Mouse (Mus musculus) spleen, adult 2 months (tissue): ENCODE results near the gene Sesn2.

Experiments used
- CTCF ChIP-seq: fragments of 200-500 bp; IDR thresholded peaks from 2 replicates; pipeline ENCODE4 v1.5.1; 2011; ENCODE audit warnings: mild to moderate bottlenecking, inconsistent platforms; ENCODE audit not compliant: insufficient read depth, insufficient read length, insufficient replicate concordance; ENCODE audit errors: extremely low read depth
- POLR2A ChIP-seq: fragments of 200-500 bp; IDR thresholded peaks from 2 replicates; pipeline ENCODE4 v1.6.1; 2011; ENCODE audit warnings: low read depth, low read length, inconsistent platforms

DNA sequence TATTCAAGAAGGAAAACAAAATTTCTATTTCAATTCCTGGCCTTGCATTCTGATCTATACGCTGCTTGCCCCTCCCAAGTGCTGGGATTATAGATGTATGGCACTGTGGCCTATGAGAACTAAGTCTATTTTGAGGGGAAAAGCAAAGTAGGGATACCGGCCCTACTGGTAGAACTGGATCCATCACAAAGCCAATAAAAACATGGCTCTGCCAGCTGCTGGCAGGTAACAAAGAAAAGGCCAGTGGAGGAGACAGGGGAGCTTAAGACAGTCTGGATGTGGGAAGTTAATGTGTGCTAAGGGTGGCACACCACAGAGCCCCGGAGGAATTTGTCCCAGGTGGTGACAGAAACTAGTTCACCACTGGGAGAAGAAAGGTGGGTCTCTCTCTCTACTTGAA is 55.2 kb downstream of the Sesn2 start:
- TF ChIP-seq CTCF = no peak
- no peak for TF ChIP-seq POLR2A
